Mouse (Mus musculus) heart, adult 2 months (tissue): Measurements from ENCODE around the gene Stab1. TPM values are rescaled to one million over a fixed set of nuclear protein-coding genes. Genes with fewer than 3 reads are reported as not detected.
A peak's percentile ranks its signal among the peaks of the same experiment; 100 is the strongest.

Experiments
- DNase-seq, 2 experiments: peaks; one replicate each; pipeline ENCODE4 v3.0.0; 2021
- H3K27ac ChIP-seq: fragments of 200-600 bp; 2 replicates; pipeline ENCODE4 v1.8.1; 2022
- H3K27me3 ChIP-seq: fragments of 200-500 bp; 2 replicates; pipeline ENCODE4 v1.6.1; 2012; ENCODE audit warnings: mild to moderate bottlenecking, low read length, inconsistent platforms, mixed read lengths; ENCODE audit not compliant: control insufficient read depth, insufficient read depth
- H3K36me3 ChIP-seq: fragments of 200-500 bp; 2 replicates; pipeline ENCODE4 v1.6.1; 2012; ENCODE audit warnings: low read length, inconsistent platforms; ENCODE audit not compliant: control insufficient read depth, insufficient read depth
- H3K4me1 ChIP-seq: fragments of 200-500 bp; 2 replicates; pipeline ENCODE4 v1.6.1; 2011; ENCODE audit warnings: low read length; ENCODE audit not compliant: control insufficient read depth, insufficient read depth
- H3K4me3 ChIP-seq: fragments of 200-600 bp; 2 replicates; pipeline ENCODE4 v1.8.1; 2022
- H3K79me2 ChIP-seq: fragments of 200-500 bp; replicated peaks from 2 replicates; pipeline ENCODE4 v1.6.1; 2012; ENCODE audit warnings: mild to moderate bottlenecking, inconsistent platforms, low read length, moderate library complexity, mixed read lengths; ENCODE audit not compliant: control insufficient read depth, insufficient read depth
- H3K9ac ChIP-seq: fragments of 200-500 bp; 2 replicates; pipeline ENCODE4 v1.6.1; 2012; ENCODE audit warnings: low read depth, mild to moderate bottlenecking, control low read depth, inconsistent platforms, low read length, mixed read lengths
- CTCF ChIP-seq: fragments of 200-600 bp; IDR thresholded peaks from 2 replicates; pipeline ENCODE4 v1.8.1; 2022; ENCODE audit warnings: antibody characterized with exemption, mild to moderate bottlenecking, moderate library complexity
- EP300 ChIP-seq: fragments of 200-500 bp; IDR thresholded peaks from 2 replicates; pipeline ENCODE4 v1.6.1; 2011; ENCODE audit warnings: low read depth, low read length, control low read depth; ENCODE audit not compliant: insufficient read depth
- POLR2A ChIP-seq: fragments of 200-500 bp; IDR thresholded peaks from 2 replicates; pipeline ENCODE4 v1.6.1; 2011; ENCODE audit warnings: mild to moderate bottlenecking, low read depth, low read length, control low read depth; ENCODE audit not compliant: insufficient read depth
- WGBS: fragments of 180-500 bp; shearing (Covaris S2); methylation state at CpG from one replicate; pipeline ENCODE4 v1.1.7; 2018; 5-methylcytosine and 5-hydroxymethylcytosine counted together
- intact Hi-C: fragments of 180-260 bp; cut with DNase I; formaldehyde crosslinking; loops from one replicate; pipeline ENCODE4 v1.15.1; 2025
- polyA plus RNA-seq: library from polyadenylated mRNA; depleted of rRNA; stranded (reverse); fragments of >200 nt; gene quantifications from 2 replicates; pipeline ENCODE4 v1.2.3, GENCODE M21; 2012
- total RNA-seq, 2 experiments: library from RNA; stranded (reverse); gene quantifications; 2 replicates each; pipeline ENCODE4 v1.2.3; 2021

The Stab1 gene
- total and polyA plus RNA-seq, 3 experiments: 64.2 to 77.0 (median 65.0) TPM

GRCm38 (mm10) chr14:31173537-31173936, 5.1 kb upstream of the Stab1 start:
- Histone ChIP-seq H3K4me3 (no peak overlapping the region), H3K36me3 (peaks cover 3% of the 10 kb centered on the region; the same call in 1 of the 2 replicates), H3K27me3 (no peaks in the 10 kb centered on the region), H3K27ac (no peak overlapping the region; the same call in 1 of the 2 replicates), H3K9ac (no peak overlapping the region), H3K4me1 (peaks cover 6% of the 10 kb centered on the region), H3K79me2 (no peaks in the 10 kb centered on the region)
- DNase-seq: no peak
- WGBS: 65% methylated on average over 7 of the region's 7 CpGs
- TF ChIP-seq POLR2A (no peak), CTCF (no peak), EP300 (no peak)
- intact Hi-C loops: no loop called here

DNA sequence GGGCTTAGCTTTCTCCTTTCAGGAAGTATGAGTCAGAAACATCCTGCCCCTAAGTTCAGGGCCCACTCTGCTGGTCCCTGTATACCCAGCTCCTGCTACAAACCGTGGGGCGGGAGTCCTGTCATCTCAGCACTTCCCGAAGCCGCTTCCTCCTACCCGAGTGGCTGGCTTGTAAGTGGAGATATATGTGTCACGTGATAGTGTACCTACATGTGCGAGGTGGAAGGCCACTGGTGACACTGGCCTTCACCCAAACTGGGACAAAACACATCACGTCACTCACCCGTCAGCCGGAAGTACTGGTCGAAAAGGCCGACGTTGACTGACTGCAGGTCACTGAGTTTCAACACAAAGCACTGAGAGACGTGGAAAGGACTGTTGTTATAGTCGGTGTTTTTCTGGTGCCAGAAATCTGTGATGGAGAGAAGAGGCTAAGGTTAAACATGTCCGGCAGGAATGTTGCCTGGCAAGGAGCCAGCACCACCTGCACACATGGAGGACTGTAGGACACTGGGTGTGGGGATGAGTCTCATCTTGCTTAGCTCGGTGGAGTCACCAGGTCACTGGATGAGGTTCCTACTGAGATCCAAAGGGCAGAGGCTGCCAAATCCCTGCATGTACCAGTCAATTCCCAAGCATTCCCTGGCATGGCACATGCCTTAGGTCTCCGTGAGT, 4.5 kb upstream of the Stab1 start:
- peak in 1 of 2 experiments; percentile 64 for DNase-seq
- intact Hi-C loops: no loop called here
- 26% methylated on average over 18 of the region's 18 CpGs for WGBS
- Histone ChIP-seq H3K79me2 (no peaks in the 10 kb centered on the region), H3K27ac (no peak overlapping the region; the same call in 1 of the 2 replicates), H3K4me3 (no peak overlapping the region), H3K36me3 (peaks cover 3% of the 10 kb centered on the region; the same call in 1 of the 2 replicates), H3K4me1 (peaks cover 6% of the 10 kb centered on the region), H3K27me3 (no peaks in the 10 kb centered on the region), H3K9ac (no peak overlapping the region)
- TF ChIP-seq POLR2A (no peak), CTCF (no peak), EP300 (no peak)

- Histone ChIP-seq H3K9ac (no peak overlapping the region), H3K36me3 (peaks cover 3% of the 10 kb centered on the region; the same call in 1 of the 2 replicates), H3K27ac (no peak overlapping the region; the same call in 1 of the 2 replicates), H3K27me3 (no peaks in the 10 kb centered on the region), H3K4me3 (no peak overlapping the region), H3K4me1 (peaks cover 6% of the 10 kb centered on the region), H3K79me2 (no peaks in the 10 kb centered on the region)
- TF ChIP-seq EP300: no peak
- no peak for TF ChIP-seq CTCF
- TF ChIP-seq POLR2A: no peak
- intact Hi-C loops: no loop called here
- WGBS: 92% methylated on average over 15 of the region's 15 CpGs
- no peak for DNase-seq
Observed at GRCm38 (mm10) chr14:31171821-31172220, 3.4 kb upstream of the Stab1 start.

DNA sequence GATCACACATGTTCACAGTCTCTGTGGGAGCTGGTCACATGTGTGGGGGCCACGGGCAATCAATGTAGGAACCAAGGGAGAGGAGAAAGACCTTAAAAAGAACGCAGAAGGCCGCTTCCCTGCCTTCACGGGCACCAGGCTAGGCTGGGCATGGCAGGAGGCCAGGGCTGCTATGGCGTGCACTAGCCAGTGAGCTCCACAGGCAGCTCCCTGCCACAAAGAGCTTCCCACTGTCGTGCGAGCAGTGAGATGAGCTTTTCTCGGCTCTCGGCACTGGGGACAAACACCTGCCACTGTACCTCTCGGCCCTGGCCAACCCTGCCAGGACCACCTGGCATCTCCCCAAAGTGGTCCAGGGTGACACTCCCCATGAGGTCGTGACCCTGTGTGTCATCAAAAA, 2.9 kb upstream of the Stab1 start:
- no peaks in the 10 kb centered on the region for H3K27me3 ChIP-seq
- peaks cover 3% of the 10 kb centered on the region; the same call in 1 of the 2 replicates for H3K36me3 ChIP-seq
- H3K79me2 ChIP-seq: no peaks in the 10 kb centered on the region
- intact Hi-C loops: no loop called here
- no peak overlapping the region for H3K4me3 ChIP-seq
- no peak overlapping the region; the same call in 1 of the 2 replicates for H3K27ac ChIP-seq
- no peak for DNase-seq
- TF ChIP-seq CTCF: no peak
- TF ChIP-seq POLR2A: no peak
- TF ChIP-seq EP300: no peak
- H3K9ac ChIP-seq: no peak overlapping the region
- H3K4me1 ChIP-seq: peaks cover 6% of the 10 kb centered on the region
- 71% methylated on average over 11 of the region's 11 CpGs for WGBS

DNA sequence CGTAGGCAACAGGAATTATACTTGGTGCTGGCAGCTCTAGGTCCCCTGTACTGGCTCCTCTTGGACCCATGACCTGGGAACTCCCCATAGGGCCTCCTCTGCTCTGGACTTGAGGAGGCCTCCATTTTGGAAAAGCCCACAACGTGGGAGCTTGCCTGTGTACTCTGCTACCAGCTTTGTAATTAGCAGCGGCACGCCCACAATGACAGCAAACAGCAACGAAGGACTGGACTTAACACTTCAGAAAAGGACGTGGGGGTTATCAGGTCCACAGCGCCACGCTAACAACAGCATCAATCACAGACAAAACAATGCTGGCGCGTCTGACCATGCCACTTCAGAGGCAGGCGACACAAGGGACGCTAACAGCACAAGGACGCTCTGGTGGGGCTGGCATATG, 2.5 kb upstream of the Stab1 start:
- peaks cover 3% of the 10 kb centered on the region; the same call in 1 of the 2 replicates for H3K36me3 ChIP-seq
- intact Hi-C loops: no loop called here
- H3K4me1 ChIP-seq: peaks cover 6% of the 10 kb centered on the region

DNA sequence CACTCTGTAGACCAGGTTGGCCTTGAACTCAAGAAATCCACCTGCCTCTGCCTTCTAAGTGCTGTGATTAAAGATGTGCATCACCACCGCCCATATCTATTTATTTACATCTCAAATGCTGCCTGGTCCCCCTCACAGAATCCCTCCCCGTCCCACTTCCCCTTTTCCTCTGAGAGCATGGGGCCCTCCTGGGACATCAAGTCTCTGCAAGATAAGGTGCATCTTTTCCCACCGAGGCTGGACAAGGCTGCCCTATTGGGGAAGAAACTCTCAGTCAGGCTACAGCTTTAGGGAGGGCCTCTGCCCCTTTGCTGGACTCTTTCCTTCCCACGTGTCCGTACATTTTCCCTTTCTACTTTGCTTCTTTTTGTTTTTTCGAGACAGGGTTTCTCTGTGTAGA, 1.1 kb upstream of the Stab1 start:
- no peak overlapping the region for H3K9ac ChIP-seq
- no peak overlapping the region; the same call in 1 of the 2 replicates for H3K27ac ChIP-seq
- TF ChIP-seq EP300: no peak
- TF ChIP-seq POLR2A: no peak
- TF ChIP-seq CTCF: no peak
- WGBS: 64% methylated on average over 6 of the region's 6 CpGs
- DNase-seq: peak in 1 of 2 experiments; percentile 24
- peaks cover 11% of the 10 kb centered on the region for H3K4me1 ChIP-seq
- H3K36me3 ChIP-seq: peaks cover 3% of the 10 kb centered on the region; the same call in 1 of the 2 replicates
- H3K27me3 ChIP-seq: no peaks in the 10 kb centered on the region
- intact Hi-C loops: loop anchor here (2.0 kb wide), 1 partner anchor 25 kb away; no protein-coding TSS in a partner anchor
- H3K4me3 ChIP-seq: no peak overlapping the region
- no peaks in the 10 kb centered on the region for H3K79me2 ChIP-seq

More for the DNA sequence above, 2.5 kb upstream of the Stab1 start:
- no peak overlapping the region for H3K4me3 ChIP-seq
- H3K9ac ChIP-seq: no peak overlapping the region
- DNase-seq: no peak
- no peak overlapping the region for H3K27ac ChIP-seq
- H3K79me2 ChIP-seq: no peaks in the 10 kb centered on the region
- no peaks in the 10 kb centered on the region for H3K27me3 ChIP-seq
- TF ChIP-seq EP300: no peak
- no peak for TF ChIP-seq POLR2A
- no peak for TF ChIP-seq CTCF
- WGBS: 69% methylated on average over 13 of the region's 13 CpGs
